Mouse (Mus musculus) adrenal gland, adult 8-10 months (tissue): Measurements from ENCODE around the gene Tmem150b. TPM values are rescaled to one million over a fixed set of nuclear protein-coding genes. Genes with fewer than 3 reads are reported as not detected.
A peak's percentile ranks its signal among the peaks of the same experiment; 100 is the strongest.

Experiments used
- DNase-seq: peaks from one replicate; pipeline ENCODE4 v3.0.0; 2022
- total RNA-seq, 4 experiments: library from RNA; stranded (reverse); gene quantifications; 2 replicates each; pipeline ENCODE4 v1.2.4; 2022

Tmem150b gene
- total RNA-seq, 4 experiments from 2014 or later, result 0.49 to 1.1 (median 0.73) TPM

- DNase-seq, result no peak
These were observed 6.0 kb upstream of the Tmem150b start for GRCm38 (mm10) chr7:4731090-4731489.

- DNase-seq, result no peak
These were observed 690 bp downstream of the Tmem150b start for GRCm38 (mm10) chr7:4724359-4724758.

GRCm38 (mm10) chr7:4723508-4723907, 1.5 kb downstream of the Tmem150b start:
- no peak for DNase-seq

GRCm38 (mm10) chr7:4719276-4719675, 5.8 kb downstream of the Tmem150b start:
- no peak for DNase-seq

GRCm38 (mm10) chr7:4716955-4717354, 8.1 kb downstream of the Tmem150b start:
- DNase-seq, result no peak

- no peak for DNase-seq
These were observed 12.5 kb downstream of the Tmem150b start for GRCm38 (mm10) chr7:4712594-4712993.

- no peak for DNase-seq
These were observed 20.0 kb downstream of the Tmem150b start for GRCm38 (mm10) chr7:4705098-4705497.

- no peak for DNase-seq
These were observed 21.9 kb downstream of the Tmem150b start for GRCm38 (mm10) chr7:4703195-4703594.

GRCm38 (mm10) chr7:4702334-4702733, 22.7 kb downstream of the Tmem150b start:
- no peak for DNase-seq

- no peak for DNase-seq
These were observed 32.0 kb downstream of the Tmem150b start for GRCm38 (mm10) chr7:4693004-4693403.

GRCm38 (mm10) chr7:4690951-4691653, 33.9 kb downstream of the Tmem150b start:
- DNase-seq, result no peak

- peak; percentile 43 for DNase-seq
These were observed 34.7 kb downstream of the Tmem150b start, which contains the start of gene Brsk1 for GRCm38 (mm10) chr7:4690387-4690786. Gene Brsk1 (plus strand): TSS chr7:4690604.

- peak; percentile 97 for DNase-seq
These were observed 40.2 kb downstream of the Tmem150b start, which contains the start of gene Hspbp1 for GRCm38 (mm10) chr7:4684632-4685417. Gene Hspbp1 (minus strand): TSS chr7:4685068.

GRCm38 (mm10) chr7:4684203-4684602, 40.8 kb downstream of the Tmem150b start:
- no peak for DNase-seq

- no peak for DNase-seq
These were observed 41.7 kb downstream of the Tmem150b start for GRCm38 (mm10) chr7:4683307-4683706.

- no peak for DNase-seq
These were observed 49.8 kb downstream of the Tmem150b start for GRCm38 (mm10) chr7:4675200-4675599.

GRCm38 (mm10) chr7:4674114-4674731, 50.8 kb downstream of the Tmem150b start:
- DNase-seq, result no peak

GRCm38 (mm10) chr7:4671956-4672355, 53.1 kb downstream of the Tmem150b start:
- peak; percentile 63 for DNase-seq

GRCm38 (mm10) chr7:4670655-4671255, 54.3 kb downstream of the Tmem150b start:
- DNase-seq, result no peak

GRCm38 (mm10) chr7:4669156-4669555, 55.9 kb downstream of the Tmem150b start:
- DNase-seq, result no peak

- DNase-seq, result no peak
These were observed 56.5 kb downstream of the Tmem150b start for GRCm38 (mm10) chr7:4668506-4668905.

- peak; percentile 69 for DNase-seq
These were observed 58.2 kb downstream of the Tmem150b start for GRCm38 (mm10) chr7:4666871-4667270.

GRCm38 (mm10) chr7:4663742-4664141, 61.3 kb downstream of the Tmem150b start:
- DNase-seq, result no peak
